Mouse (Mus musculus): ENCODE data around the gene Swi5.

The Swi5 gene

GRCm38 (mm10) chr2:32260635-32261034 lies 27.2 kb downstream of the Swi5 start:
- DNase-seq (ENCODE audit: low read depth, low spot score), result peak; percentile 54

GRCm38 (mm10) chr2:32259657-32260417 lies 28.0 kb downstream of the Swi5 start, which contains the start of gene Uck1:
TSS of gene Uck1 (minus strand) at chr2:32260159.
- DNase-seq (ENCODE audit: low read depth, low spot score), result peak; percentile 96

- DNase-seq (ENCODE audit: low read depth, low spot score), result no peak
These were observed 28.9 kb downstream of the Swi5 start for GRCm38 (mm10) chr2:32258887-32259533.

GRCm38 (mm10) chr2:32256273-32256672 lies 31.6 kb downstream of the Swi5 start:
- no peak for DNase-seq (ENCODE audit: low read depth, low spot score)

- no peak for DNase-seq (ENCODE audit: low read depth, low spot score)
These were observed 33.3 kb downstream of the Swi5 start for GRCm38 (mm10) chr2:32254563-32254962.

- DNase-seq (ENCODE audit: low read depth, low spot score), result no peak
These were observed 34.5 kb downstream of the Swi5 start for GRCm38 (mm10) chr2:32253352-32253751.

- no peak for DNase-seq (ENCODE audit: low read depth, low spot score)
These were observed 35.2 kb downstream of the Swi5 start for GRCm38 (mm10) chr2:32252658-32253057.

- DNase-seq (ENCODE audit: low read depth, low spot score), result no peak
These were observed 35.9 kb downstream of the Swi5 start for GRCm38 (mm10) chr2:32251791-32252527.

- no peak for DNase-seq (ENCODE audit: low read depth, low spot score)
These were observed 39.2 kb downstream of the Swi5 start for GRCm38 (mm10) chr2:32248377-32249361.

GRCm38 (mm10) chr2:32246741-32247140 lies 41.1 kb downstream of the Swi5 start:
- no peak for DNase-seq (ENCODE audit: low read depth, low spot score)

GRCm38 (mm10) chr2:32242986-32243385 lies 44.9 kb downstream of the Swi5 start:
- DNase-seq (ENCODE audit: low read depth, low spot score), result no peak

GRCm38 (mm10) chr2:32240591-32240990 lies 47.3 kb downstream of the Swi5 start:
- no peak for DNase-seq (ENCODE audit: low read depth, low spot score)

- no peak for DNase-seq (ENCODE audit: low read depth, low spot score)
These were observed 49.0 kb downstream of the Swi5 start for GRCm38 (mm10) chr2:32238708-32239435.

GRCm38 (mm10) chr2:32237571-32237970 lies 50.3 kb downstream of the Swi5 start:
- no peak for DNase-seq (ENCODE audit: low read depth, low spot score)

GRCm38 (mm10) chr2:32236760-32237487 lies 51.0 kb downstream of the Swi5 start:
- DNase-seq (ENCODE audit: low read depth, low spot score), result peak; percentile 72

GRCm38 (mm10) chr2:32235886-32236759 lies 51.8 kb downstream of the Swi5 start, which contains the start of gene Pomt1:
TSS of gene Pomt1 (plus strand) at chr2:32236590.
- peak; percentile 98 for DNase-seq (ENCODE audit: low read depth, low spot score)

GRCm38 (mm10) chr2:32235433-32235832 lies 52.4 kb downstream of the Swi5 start:
- no peak for DNase-seq (ENCODE audit: low read depth, low spot score)
